Mouse (Mus musculus) midbrain, embryonic 11.5 days (tissue): ENCODE results near the gene Otulinl. TPM values are rescaled to one million over a fixed set of nuclear protein-coding genes. Genes with fewer than 3 reads are reported as not detected.

Source experiments
- ATAC-seq: fragments of 200-750 bp; cut with Nextera tagmentation; 2 replicates; pipeline ENCODE4 v1.8.0; 2017; ENCODE audit warnings: moderate TSS enrichment, moderate library complexity; ENCODE audit not compliant: low FRiP score
- DNase-seq: peaks from one replicate; pipeline ENCODE4 v3.0.0; 2015; ENCODE audit warnings: low spot score; ENCODE audit errors: missing footprints
- H3K27ac ChIP-seq: fragments of 300-500 bp; sonication (generic); 2 replicates; pipeline ENCODE4 v1.5.1; 2014; ENCODE audit warnings: low read depth, low read length
- H3K27me3 ChIP-seq: fragments of 300-500 bp; sonication (generic); 2 replicates; pipeline ENCODE4 v1.6.1; 2014; ENCODE audit warnings: mild to moderate bottlenecking, low read length, moderate library complexity, mixed read lengths; ENCODE audit not compliant: control insufficient read depth, insufficient read depth
- H3K36me3 ChIP-seq: fragments of 300-500 bp; sonication (generic); 2 replicates; pipeline ENCODE4 v1.6.1; 2014; ENCODE audit warnings: mild to moderate bottlenecking, low read length, moderate library complexity, mixed read lengths; ENCODE audit not compliant: control insufficient read depth, insufficient read depth
- H3K4me1 ChIP-seq: fragments of 300-500 bp; sonication (generic); 2 replicates; pipeline ENCODE4 v1.6.1; 2014; ENCODE audit warnings: low read length; ENCODE audit not compliant: control insufficient read depth, insufficient read depth
- H3K4me2 ChIP-seq: fragments of 300-500 bp; sonication (generic); 2 replicates; pipeline ENCODE4 v1.6.1; 2014; ENCODE audit warnings: mild to moderate bottlenecking, moderate library complexity
- H3K4me3 ChIP-seq: fragments of 300-500 bp; sonication (generic); 2 replicates; pipeline ENCODE4 v1.5.1; 2014; ENCODE audit warnings: low read depth, low read length
- H3K9ac ChIP-seq: fragments of 300-500 bp; sonication (generic); 2 replicates; pipeline ENCODE4 v1.6.1; 2014; ENCODE audit warnings: low read length
- H3K9me3 ChIP-seq: fragments of 300-500 bp; sonication (generic); 2 replicates; pipeline ENCODE4 v1.6.1; 2016; ENCODE audit warnings: low read length; ENCODE audit not compliant: control insufficient read depth
- WGBS: fragments of 180-500 bp; shearing (Covaris S2); extraction: QIAGEN DNeasy Blood & Tissue Kit; methylation state at CpG from one replicate; pipeline ENCODE4 v1.1.7; 2014; 5-methylcytosine and 5-hydroxymethylcytosine counted together
- polyA plus RNA-seq: library from polyadenylated mRNA; unstranded; fragments of >200 nt; fragmentation: Nextera tagmentation; extraction: Ambion mirVana; gene quantifications from 2 replicates; pipeline ENCODE4 v1.2.1, GENCODE M21; 2014

Otulinl gene
- polyA plus RNA-seq, 1 experiment from 2014 or later = 6.1 TPM

- H3K4me2 ChIP-seq = peak overlapping the region; percentile 75
- H3K9me3 ChIP-seq = no peaks in the 10 kb centered on the region
- H3K4me3 ChIP-seq = peak overlapping the region; percentile 89
- H3K9ac ChIP-seq = peak overlapping the region; percentile 79
- 2% methylated on average over 52 of the region's 53 CpGs for WGBS
- no peak overlapping the region for H3K27ac ChIP-seq
- H3K4me1 ChIP-seq = peaks cover 14% of the 10 kb centered on the region
- DNase-seq (peak; percentile 92), ATAC-seq (peak; percentile 83; the same call in 1 of the 2 replicates)
- H3K36me3 ChIP-seq = no peaks in the 10 kb centered on the region
- H3K27me3 ChIP-seq = no peaks in the 10 kb centered on the region
Measured at GRCm38 (mm10) chr15:27629800-27630600, 51.4 kb downstream of the Otulinl start.

DNA sequence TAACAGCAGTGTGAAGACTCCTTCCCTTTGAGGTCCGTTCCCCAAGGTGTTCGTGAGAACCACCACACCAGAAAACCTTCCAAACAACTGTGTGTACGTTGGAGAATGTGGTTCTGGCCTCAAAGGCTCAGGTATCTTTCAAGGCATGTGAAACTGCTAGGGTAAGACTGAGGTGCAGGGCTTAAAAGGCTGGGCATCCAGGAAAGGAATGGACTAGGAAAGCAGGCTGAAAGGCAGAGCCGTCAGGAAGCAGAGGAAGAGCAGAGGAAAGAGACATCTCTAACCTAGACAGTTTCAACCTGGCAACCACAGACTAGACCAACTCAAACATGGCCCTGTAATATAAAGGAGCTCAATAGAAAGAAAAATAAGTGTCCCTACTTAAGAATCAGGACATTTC, 52.3 kb downstream of the Otulinl start:
- Histone ChIP-seq H3K9ac (no peak overlapping the region), H3K36me3 (no peaks in the 10 kb centered on the region), H3K4me3 (peak overlapping the region; percentile 89; the same call in 1 of the 2 replicates), H3K27me3 (no peaks in the 10 kb centered on the region), H3K4me2 (no peak overlapping the region), H3K9me3 (no peaks in the 10 kb centered on the region), H3K4me1 (peaks cover 14% of the 10 kb centered on the region), H3K27ac (no peak overlapping the region)
- ATAC-seq (no peak), DNase-seq (peak; percentile 75)
- WGBS = 77% methylated on average over 4 of the region's 4 CpGs

DNA sequence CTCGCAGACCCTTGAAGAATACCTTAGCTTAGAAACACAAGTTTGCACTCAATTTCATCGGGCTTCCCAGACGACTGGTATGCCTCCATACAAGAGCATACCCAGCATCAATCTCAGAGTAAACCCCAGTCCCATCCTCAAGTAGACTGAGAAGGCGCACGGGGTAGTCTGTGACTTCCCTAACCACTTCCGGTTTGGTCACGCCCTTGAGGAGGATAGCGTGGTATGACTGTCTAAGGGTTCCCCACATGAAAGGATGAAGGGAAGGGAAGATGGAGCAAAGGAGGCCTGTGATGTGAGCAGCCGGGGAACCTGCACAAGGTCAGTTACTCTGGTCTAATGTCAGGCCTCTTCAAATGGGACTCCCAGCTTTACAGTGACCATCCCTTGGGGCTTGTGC, 53.6 kb downstream of the Otulinl start:
- Histone ChIP-seq H3K36me3 (no peaks in the 10 kb centered on the region), H3K9me3 (no peaks in the 10 kb centered on the region), H3K9ac (no peak overlapping the region), H3K4me1 (peaks cover 14% of the 10 kb centered on the region), H3K27ac (no peak overlapping the region), H3K4me2 (no peak overlapping the region), H3K4me3 (no peak overlapping the region), H3K27me3 (no peaks in the 10 kb centered on the region)
- 93% methylated on average over 9 of the region's 9 CpGs for WGBS
- ATAC-seq = no peak
- DNase-seq = no peak

DNA sequence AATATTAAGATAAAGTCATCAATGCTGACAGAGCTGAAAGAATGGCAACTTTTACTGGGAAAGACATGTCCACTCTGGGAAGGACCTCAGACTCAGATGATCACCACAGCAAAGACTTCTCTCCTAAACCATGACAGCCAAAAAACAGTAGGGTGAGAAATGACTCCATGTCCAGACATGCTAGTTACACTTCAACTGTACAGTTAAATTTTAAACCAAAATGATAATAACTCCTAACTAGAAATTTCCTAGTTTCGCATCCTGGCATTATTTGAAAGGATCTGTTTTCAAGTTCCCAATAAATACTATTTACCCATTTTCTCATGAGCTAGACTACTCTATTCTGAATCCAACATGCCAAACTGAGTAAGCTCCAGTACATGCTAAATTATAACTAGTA, 55.1 kb downstream of the Otulinl start:
- Histone ChIP-seq H3K27me3 (no peaks in the 10 kb centered on the region), H3K4me3 (no peak overlapping the region), H3K9me3 (no peaks in the 10 kb centered on the region), H3K4me1 (peaks cover 14% of the 10 kb centered on the region), H3K27ac (no peak overlapping the region), H3K36me3 (no peaks in the 10 kb centered on the region), H3K4me2 (no peak overlapping the region), H3K9ac (no peak overlapping the region)
- no peak for DNase-seq
- 98% methylated on average over 1 of the region's 1 CpGs for WGBS
- no peak for ATAC-seq

- ATAC-seq (no peak), DNase-seq (no peak)
- Histone ChIP-seq H3K9ac (no peak overlapping the region), H3K4me3 (no peak overlapping the region), H3K9me3 (no peaks in the 10 kb centered on the region), H3K4me2 (no peak overlapping the region), H3K27me3 (no peaks in the 10 kb centered on the region), H3K4me1 (peaks cover 9% of the 10 kb centered on the region), H3K27ac (no peak overlapping the region), H3K36me3 (no peaks in the 10 kb centered on the region)
- 85% methylated on average over 10 of the region's 10 CpGs for WGBS
Measured at GRCm38 (mm10) chr15:27625890-27626255, 55.5 kb downstream of the Otulinl start.

DNA sequence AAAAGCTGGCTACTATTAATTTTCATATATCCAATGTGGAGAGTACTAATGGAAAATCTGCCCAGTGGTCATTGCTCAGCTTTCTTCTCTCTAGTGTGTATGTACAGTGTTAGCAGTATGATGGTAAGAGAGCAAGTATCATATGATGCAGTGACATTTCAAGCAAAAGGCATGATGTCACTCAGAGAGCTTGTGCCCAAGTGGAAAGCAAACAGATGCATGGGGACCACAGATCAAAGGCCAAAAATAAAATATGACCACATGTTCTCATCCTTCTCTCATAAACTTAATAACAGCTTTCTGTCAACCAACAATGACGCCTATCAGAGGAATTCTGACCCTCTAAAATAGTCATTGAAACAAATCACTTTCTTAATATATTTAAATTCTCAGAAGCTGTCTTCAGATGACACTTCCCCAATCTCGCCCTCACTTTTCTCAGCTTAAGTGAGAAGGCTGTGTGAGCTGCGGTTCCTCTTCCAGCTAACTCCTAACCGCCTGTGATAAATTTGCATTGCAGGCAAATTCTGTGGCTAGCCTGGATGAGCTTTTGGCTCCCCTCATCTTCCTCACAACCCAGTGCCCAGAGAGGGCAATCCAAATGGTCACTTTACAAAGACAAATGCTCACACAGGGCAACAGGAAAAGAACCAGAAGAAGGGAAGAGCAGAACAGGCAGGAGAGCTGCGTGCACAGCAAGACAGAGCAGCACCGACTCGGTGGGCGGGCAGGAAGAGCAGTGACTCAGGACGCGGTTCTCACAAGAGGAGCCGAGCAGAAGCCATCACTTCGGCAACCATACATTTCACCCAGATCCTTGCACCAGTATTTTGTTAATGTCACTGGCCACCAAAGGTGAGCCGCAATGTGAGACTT, 56.1 kb downstream of the Otulinl start:
- no peaks in the 10 kb centered on the region for H3K27me3 ChIP-seq

DNA sequence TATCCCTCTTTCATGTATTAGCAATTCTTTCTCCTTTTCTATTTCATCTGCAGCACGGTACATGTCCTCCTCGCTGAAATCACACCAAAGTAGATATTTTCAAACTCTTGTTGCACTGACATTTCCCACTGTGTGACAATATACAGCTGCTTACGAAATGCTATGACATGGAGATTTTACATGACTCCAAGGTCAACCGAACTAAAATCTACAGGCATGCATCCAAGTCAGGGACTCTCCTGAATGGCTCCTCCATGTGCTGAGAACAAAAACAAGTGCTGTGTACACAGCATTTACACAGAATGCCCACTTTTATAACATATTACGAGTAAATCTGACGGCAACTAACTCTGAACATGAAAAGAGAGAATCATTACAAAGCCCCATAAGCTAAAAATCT, 58.1 kb downstream of the Otulinl start:
- ATAC-seq = no peak
- Histone ChIP-seq H3K27ac (no peak overlapping the region), H3K36me3 (0 out of 2 replicates have a peak, but pooled peaks cover 2% of the 10 kb centered on the region), H3K4me3 (no peak overlapping the region), H3K9me3 (no peaks in the 10 kb centered on the region), H3K27me3 (no peaks in the 10 kb centered on the region), H3K4me1 (no peaks in the 10 kb centered on the region), H3K4me2 (no peak overlapping the region), H3K9ac (no peak overlapping the region)
- DNase-seq = no peak
- WGBS = 94% methylated on average over 6 of the region's 6 CpGs

More for the DNA sequence above, 56.1 kb downstream of the Otulinl start:
- no peak overlapping the region for H3K27ac ChIP-seq
- no peak overlapping the region for H3K4me3 ChIP-seq
- no peaks in the 10 kb centered on the region for H3K9me3 ChIP-seq
- no peak for ATAC-seq
- no peaks in the 10 kb centered on the region for H3K36me3 ChIP-seq
- 91% methylated on average over 13 of the region's 13 CpGs for WGBS
- peak; percentile 51 for DNase-seq
- no peak overlapping the region for H3K9ac ChIP-seq
- H3K4me2 ChIP-seq = no peak overlapping the region
- H3K4me1 ChIP-seq = peaks cover 9% of the 10 kb centered on the region

- Histone ChIP-seq H3K9ac (no peak overlapping the region), H3K27ac (no peak overlapping the region), H3K4me2 (no peak overlapping the region), H3K4me1 (no peaks in the 10 kb centered on the region), H3K4me3 (no peak overlapping the region), H3K27me3 (no peaks in the 10 kb centered on the region), H3K9me3 (no peaks in the 10 kb centered on the region), H3K36me3 (0 out of 2 replicates have a peak, but pooled peaks cover 2% of the 10 kb centered on the region)
- 85% methylated on average over 6 of the region's 6 CpGs for WGBS
- DNase-seq = no peak
- ATAC-seq = no peak
Measured at GRCm38 (mm10) chr15:27620475-27621185, 60.7 kb downstream of the Otulinl start.
